Mouse (Mus musculus): Measurements from ENCODE around the gene Timp3. TPM values are rescaled to one million over a fixed set of nuclear protein-coding genes. Genes with fewer than 3 reads are reported as not detected.

The Timp3 gene
- total RNA-seq, 1 experiment from 2014 or later: not detected

Other genes starting within 250 kb of the Timp3 start
- gene Syn3, start 198.5 kb downstream of the Timp3 start, total RNA-seq (2017): 0.29 TPM in 1 of 3 replicates, not detected in the others